ENCODE assay signal across 21 mouse cellular contexts in genomic region chr6:125325337-125325736, GRCm38 (mm10). TPM values are rescaled to one million over a fixed set of nuclear protein-coding genes. Genes with fewer than 3 reads are reported as not detected.
DNase-seq lines count a peak whose midpoint lies in the region; ATAC-seq and TF ChIP-seq lines count a peak whose summit lies in the region.
"Had no signal": no experiment of that assay in that cellular context is flagged by ENCODE, and none has a peak within 500 bp of the region (broad histone marks: within the 10 kb centered on the region; RNA-seq: fewer than 3 reads in every experiment).

No protein-coding gene starts in this region.

- H3K4me3 ChIP-seq in liver, adult 2 months (ENCODE audit: insufficient read depth, low read depth, low read length) = no peak overlapping the region
- no peak overlapping the region for H3K4me3 ChIP-seq in intestine, postnatal 0 days (ENCODE audit: low read depth, low read length)
- H3K4me3 ChIP-seq: embryonic facial prominence, embryonic 10.5 days; hindbrain, embryonic 12.5 days; limb, embryonic 12.5 days; midbrain, embryonic 12.5 days had no signal

- H3K36me3 ChIP-seq in liver, adult 2 months (ENCODE audit: control insufficient read depth, insufficient read depth, low read length) = peaks cover 2% of the 10 kb centered on the region; the same call in 1 of the 2 replicates
- no peaks in the 10 kb centered on the region for H3K36me3 ChIP-seq in intestine, postnatal 0 days (ENCODE audit: control insufficient read depth, insufficient read depth)
- H3K36me3 ChIP-seq: embryonic facial prominence, embryonic 10.5 days; hindbrain, embryonic 12.5 days; limb, embryonic 12.5 days; midbrain, embryonic 12.5 days had no signal

- H3K9ac ChIP-seq in liver, adult 2 months (ENCODE audit: low read depth, low read length) = no peak overlapping the region
- no peak overlapping the region for H3K9ac ChIP-seq in intestine, postnatal 0 days (ENCODE audit: low read depth, low read length)
- H3K9ac ChIP-seq: hindbrain, embryonic 12.5 days; limb, embryonic 12.5 days; midbrain, embryonic 12.5 days had no signal

- DNase-seq in heart, adult 11 months = peak; percentile 88
- DNase-seq in heart, postnatal 25 days (ENCODE audit: low spot score) = no peak
- DNase-seq in liver, adult 2 months (ENCODE audit: extremely low read depth, low read depth, low spot score) = peak; percentile 70
- DNase-seq in liver (no peak), MN1 (ENCODE audit: low spot score) (peak; percentile 31)
- DNase-seq: cerebellum, adult 2 months; gastrocnemius, postnatal 36 days; kidney, postnatal 25 days; layer of hippocampus, adult 9-11 months; thymus, postnatal 25 days had no signal

- no peak for TF ChIP-seq POLR2A in liver, adult 2 months (IDR thresholded peaks at IDR 0.05; ENCODE audit: extremely low read depth, insufficient read depth, low read length)

- H3K9me3 ChIP-seq in intestine, postnatal 0 days (ENCODE audit: control insufficient read depth) = no peaks in the 10 kb centered on the region
- H3K9me3 ChIP-seq: embryonic facial prominence, embryonic 10.5 days; hindbrain, embryonic 12.5 days; limb, embryonic 12.5 days; midbrain, embryonic 12.5 days had no signal

- no peak overlapping the region for H3K4me2 ChIP-seq in intestine, postnatal 0 days (replicated peaks; ENCODE audit: low read depth)
- H3K4me2 ChIP-seq: heart, embryonic 11.5 days; hindbrain, embryonic 12.5 days; limb, embryonic 12.5 days; midbrain, embryonic 12.5 days had no signal

- intact Hi-C loops in heart, postnatal 25 days (cut with DNase I) = loop anchor here (5.0 kb wide), 1 partner anchor 48 kb away; no protein-coding TSS in a partner anchor

- no peak for TF ChIP-seq CTCF in liver, adult 2 months (IDR thresholded peaks at IDR 0.05; ENCODE audit: low read depth, low read length)
- no peak for TF ChIP-seq CTCF in intestine, postnatal 0 days (IDR thresholded peaks at IDR 0.05; ENCODE audit: low read depth)

- no peaks in the 10 kb centered on the region for H3K27me3 ChIP-seq in liver, adult 2 months (ENCODE audit: control insufficient read depth, insufficient read depth, low read length)
- H3K27me3 ChIP-seq in intestine, postnatal 0 days (replicated peaks; ENCODE audit: control insufficient read depth, insufficient read depth, low read length) = no peaks in the 10 kb centered on the region; the same call in 1 of the 2 replicates

- H3K4me1 ChIP-seq in liver, adult 2 months (ENCODE audit: control insufficient read depth, insufficient read depth, low read length) = no peaks in the 10 kb centered on the region
- H3K4me1 ChIP-seq in intestine, postnatal 0 days (replicated peaks; ENCODE audit: control insufficient read depth, insufficient read depth, low read length) = no peaks in the 10 kb centered on the region
- H3K4me1 ChIP-seq: hindbrain, embryonic 12.5 days had no signal

- 0 out of 2 replicates have a peak, but pooled peaks have one; percentile 23 for ATAC-seq in intestine, postnatal 0 days
- no peak for ATAC-seq in cerebellum, adult (ENCODE audit: insufficient number of reproducible peaks, low FRiP score, low TSS enrichment)
- ATAC-seq: forebrain, embryonic 14.5 days had no signal

- no peaks in the 10 kb centered on the region for H3K79me2 ChIP-seq in liver, adult 2 months (ENCODE audit: control insufficient read depth, insufficient read depth, low read length)

- no peak overlapping the region for H3K27ac ChIP-seq in liver, adult 2 months (replicated peaks; ENCODE audit: insufficient read depth, low read depth, low read length)
- no peak overlapping the region for H3K27ac ChIP-seq in intestine, postnatal 0 days (ENCODE audit: low read depth, low read length)
- H3K27ac ChIP-seq: embryonic facial prominence, embryonic 10.5 days; hindbrain, embryonic 12.5 days; limb, embryonic 12.5 days; midbrain, embryonic 12.5 days; stomach, postnatal 0 days had no signal

- WGBS in liver, adult 2 months = 30% methylated on average over 6 of the region's 6 CpGs
- 36% methylated on average over 6 of the region's 6 CpGs for WGBS in intestine, postnatal 0 days

RNA-seq across cellular contexts. Expression of gene Scnn1a, which starts 4.9 kb away (rescaled TPM):
- under 1 TPM; 0.70 TPM for total RNA-seq in heart, postnatal 25 days (2021)
- 3.0 and 6.7 TPM in 2 replicates for total RNA-seq in liver, adult 2 months (2014; rRNA removed)
- 16.5 and 24.8 TPM in 2 replicates for polyA plus RNA-seq in liver, adult 2 months (2012; rRNA removed)
- 16.9 and 19.0 TPM in 2 replicates for polyA plus RNA-seq in intestine, postnatal 0 days (2015; fragmentation: Nextera tagmentation; extraction: Ambion mirVana)

RNA-seq across cellular contexts. Expression of gene Ltbr, which starts 11.7 kb away (rescaled TPM):
- total RNA-seq in heart, postnatal 25 days (2021) = 10 to 100 TPM; 27.4 to 31.8 TPM
- total RNA-seq in liver, adult 2 months (2014; rRNA removed) = 55.9 and 57.1 TPM in 2 replicates
- 102 and 106 TPM in 2 replicates for polyA plus RNA-seq in liver, adult 2 months (2012; rRNA removed)
- polyA plus RNA-seq in intestine, postnatal 0 days (2015; fragmentation: Nextera tagmentation; extraction: Ambion mirVana) = 104 and 110 TPM in 2 replicates

RNA-seq across cellular contexts. Expression of gene Tnfrsf1a, which starts 23.8 kb away (rescaled TPM):
- total RNA-seq in heart, postnatal 25 days (2021) = 10 to 100 TPM; 53.2 to 60.8 TPM
- 21.0 and 28.6 TPM in 2 replicates for total RNA-seq in liver, adult 2 months (2014; rRNA removed)
- 89.3 and 110 TPM in 2 replicates for polyA plus RNA-seq in liver, adult 2 months (2012; rRNA removed)
- polyA plus RNA-seq in intestine, postnatal 0 days (2015; fragmentation: Nextera tagmentation; extraction: Ambion mirVana) = 108 and 109 TPM in 2 replicates

RNA-seq across cellular contexts. Expression of gene Tuba3a, which starts 39.5 kb away (rescaled TPM):
- total RNA-seq in heart, postnatal 25 days (2021) = not detected
- not detected in 2 replicates for total RNA-seq in liver, adult 2 months (2014; rRNA removed)
- 0.12 TPM in 1 of 2 replicates, not detected in the other for polyA plus RNA-seq in liver, adult 2 months (2012; rRNA removed)
- not detected in 2 replicates for polyA plus RNA-seq in intestine, postnatal 0 days (2015; fragmentation: Nextera tagmentation; extraction: Ambion mirVana)
- total RNA-seq: gastrocnemius, postnatal 36 days; left cerebral cortex, adult 8-10 months had no signal
- polyA plus RNA-seq: cerebellum, adult 2 months; hindbrain, embryonic 12.5 days; midbrain, embryonic 12.5 days; neural tube, embryonic 14.5 days had no signal

RNA-seq across cellular contexts. Expression of gene Plekhg6, which starts 55.3 kb away (rescaled TPM):
- total RNA-seq in heart, postnatal 25 days (2021) = not detected
- 3.0 and 3.6 TPM in 2 replicates for total RNA-seq in liver, adult 2 months (2014; rRNA removed)
- polyA plus RNA-seq in liver, adult 2 months (2012; rRNA removed) = 5.0 and 5.9 TPM in 2 replicates
- 31.4 and 37.0 TPM in 2 replicates for polyA plus RNA-seq in intestine, postnatal 0 days (2015; fragmentation: Nextera tagmentation; extraction: Ambion mirVana)
- total RNA-seq: gastrocnemius, postnatal 36 days had no signal
- polyA plus RNA-seq: forebrain, embryonic 14.5 days; heart, embryonic 11.5 days had no signal

Comparison
In these comparisons a context has a peak if more than half of its experiments do, and no peak if none do; other contexts are left out.
1. DNase-seq: peak in heart, adult 11 months (single experiment), liver, adult 2 months (single experiment) and MN1 (single experiment); none in heart, postnatal 25 days (single experiment) and liver (single experiment).